17 mouse cellular contexts compared by ENCODE assay signal in the genomic region with DNA sequence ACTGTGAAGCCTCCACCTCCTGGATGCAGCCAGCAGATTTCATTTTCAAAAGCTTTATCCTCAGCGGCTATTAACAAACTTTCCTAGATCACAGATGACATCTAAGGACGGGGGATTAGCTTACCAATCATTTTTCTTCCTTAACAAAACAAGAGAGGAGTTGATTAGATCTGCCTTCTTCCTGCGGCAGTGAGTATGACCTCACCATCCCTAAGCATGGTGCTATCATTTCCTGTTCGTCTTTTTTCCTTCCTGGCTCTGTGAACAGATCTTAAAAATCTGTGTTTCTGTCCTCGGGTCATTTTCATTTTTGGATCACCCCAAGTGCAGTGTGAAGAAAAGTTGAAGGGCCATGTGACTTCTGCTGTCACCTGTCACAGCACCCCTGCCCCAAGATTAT. TPM values are rescaled to one million over a fixed set of nuclear protein-coding genes. Genes with fewer than 3 reads are reported as not detected.
A peak's percentile ranks its signal among the peaks of the same experiment; 100 is the strongest.
DNase-seq lines count a peak whose midpoint lies in the region; ATAC-seq and TF ChIP-seq lines count a peak whose summit lies in the region.
"Had no signal": no experiment of that assay in that cellular context is flagged by ENCODE, and none has a peak within 500 bp of the region (broad histone marks: within the 10 kb centered on the region; RNA-seq: fewer than 3 reads in every experiment).

No protein-coding gene starts in this region.

- TF ChIP-seq POLR2A in lung, adult 2 months (IDR thresholded peaks at IDR 0.05; ENCODE audit: borderline replicate concordance, extremely low read depth, low read depth, low read length): no peak

- TF ChIP-seq CTCF in lung, embryonic 14.5 days (IDR thresholded peaks at IDR 0.05; ENCODE audit: low read depth): no peak
- no peak for TF ChIP-seq CTCF in lung, adult 2 months (IDR thresholded peaks at IDR 0.05; ENCODE audit: insufficient read depth, low read length)

- no peak overlapping the region for H3K4me3 ChIP-seq in heart, embryonic 15.5 days
- no peak overlapping the region for H3K4me3 ChIP-seq in lung, embryonic 14.5 days (ENCODE audit: low read depth, low read length)
- no peak overlapping the region for H3K4me3 ChIP-seq in lung, adult 2 months (replicated peaks; ENCODE audit: extremely low read depth, low read depth, low read length)
- H3K4me3 ChIP-seq in liver, embryonic 11.5 days (ENCODE audit: low read depth, low read length): no peak overlapping the region
- H3K4me3 ChIP-seq: limb, embryonic 12.5 days; midbrain, embryonic 12.5 days; myocyte; neural tube, embryonic 15.5 days had no signal

- H3K27ac ChIP-seq in heart, embryonic 15.5 days: peak overlapping the region; percentile 30; the same call in 1 of the 2 replicates
- H3K27ac ChIP-seq in lung, embryonic 14.5 days (ENCODE audit: low read depth): 0 out of 2 replicates have a peak overlapping the region, but pooled peaks have one; percentile 24
- H3K27ac ChIP-seq in liver, embryonic 11.5 days (ENCODE audit: low read depth, low read length): peak overlapping the region; percentile 44; the same call in 1 of the 2 replicates
- H3K27ac ChIP-seq: limb, embryonic 12.5 days; midbrain, embryonic 12.5 days; neural tube, embryonic 15.5 days had no signal

- no peak for ATAC-seq in heart, embryonic 15.5 days (replicated peaks; ENCODE audit: insufficient number of reproducible peaks, insufficient read depth, low FRiP score, low read depth)
- ATAC-seq in lung, embryonic 14.5 days (ENCODE audit: insufficient read depth): no peak
- ATAC-seq in liver, embryonic 11.5 days (replicated peaks; ENCODE audit: low FRiP score): no peak
- ATAC-seq: forebrain, embryonic 16.5 days had no signal

- no peak for DNase-seq in heart, postnatal 14 days
- DNase-seq in lung, embryonic 14.5 days: no peak
- DNase-seq in lung, adult 2 months: no peak
- DNase-seq in liver, embryonic 11.5 days (ENCODE audit: low spot score): no peak
- DNase-seq in lung, postnatal 25 days (ENCODE audit: low spot score): peak; percentile 41
- no peak for DNase-seq in MN1 (ENCODE audit: low spot score)
- DNase-seq: cerebellum, postnatal 10 days; heart, adult 11 months; kidney, postnatal 25 days; layer of hippocampus, adult 9-11 months; thymus, postnatal 36 days had no signal

- intact Hi-C loops in heart, postnatal 14 days (cut with DNase I): no loop called here

- no peak overlapping the region for H3K4me2 ChIP-seq in heart, embryonic 15.5 days
- H3K4me2 ChIP-seq in lung, embryonic 14.5 days: no peak overlapping the region
- peak overlapping the region; percentile 18 for H3K4me2 ChIP-seq in liver, embryonic 11.5 days
- H3K4me2 ChIP-seq: limb, embryonic 12.5 days; midbrain, embryonic 12.5 days; neural tube, embryonic 15.5 days had no signal

- H3K36me3 ChIP-seq in heart, embryonic 15.5 days: peaks cover 8% of the 10 kb centered on the region; the same call in 1 of the 2 replicates
- H3K36me3 ChIP-seq in lung, embryonic 14.5 days (ENCODE audit: insufficient read depth): peaks cover 9% of the 10 kb centered on the region
- H3K36me3 ChIP-seq in liver, embryonic 11.5 days (ENCODE audit: control insufficient read depth, insufficient read depth, low read length): peaks cover 10% of the 10 kb centered on the region

- H3K4me1 ChIP-seq in heart, embryonic 15.5 days (replicated peaks): peaks cover 16% of the 10 kb centered on the region
- no peaks in the 10 kb centered on the region for H3K4me1 ChIP-seq in lung, embryonic 14.5 days (ENCODE audit: insufficient read depth)
- H3K4me1 ChIP-seq in lung, adult 2 months (ENCODE audit: control insufficient read depth, insufficient read depth, low read length): peaks cover 23% of the 10 kb centered on the region
- H3K4me1 ChIP-seq in liver, embryonic 11.5 days (replicated peaks; ENCODE audit: control insufficient read depth, insufficient read depth, low read length): peaks cover 37% of the 10 kb centered on the region
- H3K4me1 ChIP-seq: limb, embryonic 12.5 days; midbrain, embryonic 12.5 days; neural tube, embryonic 15.5 days had no signal

- H3K9me3 ChIP-seq in heart, embryonic 15.5 days (replicated peaks): no peaks in the 10 kb centered on the region
- no peaks in the 10 kb centered on the region for H3K9me3 ChIP-seq in lung, embryonic 14.5 days (ENCODE audit: low read depth, low read length)
- no peaks in the 10 kb centered on the region; the same call in 1 of the 2 replicates for H3K9me3 ChIP-seq in liver, embryonic 11.5 days (ENCODE audit: control insufficient read depth, low read length)
- H3K9me3 ChIP-seq: midbrain, embryonic 12.5 days; neural tube, embryonic 15.5 days had no signal

- H3K9ac ChIP-seq in heart, embryonic 15.5 days: no peak overlapping the region
- no peak overlapping the region for H3K9ac ChIP-seq in lung, embryonic 14.5 days
- H3K9ac ChIP-seq in liver, embryonic 11.5 days (ENCODE audit: low read depth, low read length): 0 out of 2 replicates have a peak overlapping the region, but pooled peaks have one; percentile 27
- H3K9ac ChIP-seq: limb, embryonic 12.5 days; midbrain, embryonic 12.5 days; neural tube, embryonic 15.5 days had no signal

- H3K27me3 ChIP-seq in heart, embryonic 15.5 days: no peaks in the 10 kb centered on the region
- H3K27me3 ChIP-seq in lung, embryonic 14.5 days (ENCODE audit: insufficient read depth, low read length): no peaks in the 10 kb centered on the region
- no peaks in the 10 kb centered on the region for H3K27me3 ChIP-seq in liver, embryonic 11.5 days (replicated peaks; ENCODE audit: control insufficient read depth, insufficient read depth, low read length)
- H3K27me3 ChIP-seq: limb, embryonic 12.5 days; midbrain, embryonic 12.5 days; neural tube, embryonic 15.5 days had no signal

- WGBS in heart, embryonic 15.5 days: 40% methylated on average over 5 of the region's 5 CpGs
- WGBS in lung, embryonic 14.5 days: 34% methylated on average over 5 of the region's 5 CpGs
- 41% methylated on average over 5 of the region's 5 CpGs for WGBS in lung, adult 2 months
- 34% methylated on average over 5 of the region's 5 CpGs for WGBS in liver, embryonic 11.5 days

RNA-seq across cellular contexts. Expression of a gene that starts 20.6 kb away (rescaled TPM):
- 16.6 and 17.3 TPM in 2 replicates for polyA plus RNA-seq in heart, embryonic 15.5 days (2015; fragmentation: Nextera tagmentation; extraction: Ambion mirVana)
- 10 to 100 TPM in 1 of 2 experiments, 1 to 10 TPM in 1; 8.3 to 10.4 TPM for total RNA-seq in heart, postnatal 14 days (2021)
- 17.6 and 19.3 TPM in 2 replicates for polyA plus RNA-seq in lung, embryonic 14.5 days (2014; fragmentation: Nextera tagmentation; extraction: Ambion mirVana)
- polyA plus RNA-seq in lung, adult 2 months (2012; rRNA removed): 4.2 and 5.6 TPM in 2 replicates
- 20.3 and 24.9 TPM in 2 replicates for polyA plus RNA-seq in liver, embryonic 11.5 days (2014; fragmentation: Nextera tagmentation; extraction: Ambion mirVana)

RNA-seq across cellular contexts. Expression of a gene that starts 44.6 kb away (rescaled TPM):
- polyA plus RNA-seq in heart, embryonic 15.5 days (2015; fragmentation: Nextera tagmentation; extraction: Ambion mirVana): 25.5 and 29.9 TPM in 2 replicates
- total RNA-seq in heart, postnatal 14 days (2021): 10 to 100 TPM in 1 of 2 experiments, 1 to 10 TPM in 1; 8.4 to 10.5 TPM
- 46.8 and 53.4 TPM in 2 replicates for polyA plus RNA-seq in lung, embryonic 14.5 days (2014; fragmentation: Nextera tagmentation; extraction: Ambion mirVana)
- 2.6 and 4.2 TPM in 2 replicates for polyA plus RNA-seq in lung, adult 2 months (2012; rRNA removed)
- polyA plus RNA-seq in liver, embryonic 11.5 days (2014; fragmentation: Nextera tagmentation; extraction: Ambion mirVana): 112 and 117 TPM in 2 replicates
